Mouse (Mus musculus) macrophage (primary cell): ENCODE measurements at regions not wholly inside any gene's neighbourhood (a gene's known extent, or its start where the extent isn't known, plus 50 kb on each side); places are given as distances from the start of the nearest gene placed in this dataset.

Experiments used
- H3K27ac ChIP-seq: fragments of 350-480 bp; formaldehyde crosslinking; 2 replicates; pipeline ENCODE4 v1.9.0; 2021
- H3K36me3 ChIP-seq: fragments of 350-480 bp; formaldehyde crosslinking; 2 replicates; pipeline ENCODE4 v1.9.0; 2021; ENCODE audit errors: inconsistent target
- H3K4me3 ChIP-seq: fragments of 350-480 bp; formaldehyde crosslinking; 2 replicates; pipeline ENCODE4 v1.9.0; 2021; ENCODE audit errors: inconsistent target
- H3K79me2 ChIP-seq: fragments of 350-480 bp; formaldehyde crosslinking; 2 replicates; pipeline ENCODE4 v1.9.0; 2021; ENCODE audit errors: inconsistent target
- WGBS: methylation state at CpG from one replicate; pipeline ENCODE4 v1.1.7; 2026; ENCODE audit warnings: inconsistent platforms; ENCODE audit not compliant: missing documents; 5-methylcytosine and 5-hydroxymethylcytosine counted together

- Histone ChIP-seq H3K4me3 (no peak overlapping the region), H3K27ac (no peak overlapping the region), H3K79me2 (no peaks in the 10 kb centered on the region), H3K36me3 (no peaks in the 10 kb centered on the region)
- WGBS: 98% methylated on average over 7 of the region's 8 CpGs
Observed at GRCm38 (mm10) chr15:25557566-25557965, 64.8 kb upstream of the Myo10 start.

GRCm38 (mm10) chr15:25558240-25558639 is 64.1 kb upstream of the Myo10 start:
- no peak overlapping the region for H3K27ac ChIP-seq
- no peaks in the 10 kb centered on the region for H3K36me3 ChIP-seq
- no peaks in the 10 kb centered on the region for H3K79me2 ChIP-seq
- H3K4me3 ChIP-seq: no peak overlapping the region
- WGBS: 92% methylated on average over 7 of the region's 7 CpGs

- Histone ChIP-seq H3K27ac (no peak overlapping the region), H3K36me3 (no peaks in the 10 kb centered on the region), H3K79me2 (no peaks in the 10 kb centered on the region), H3K4me3 (no peak overlapping the region)
- 86% methylated on average over 7 of the region's 7 CpGs for WGBS
Observed at GRCm38 (mm10) chr15:25563641-25564040, 58.7 kb upstream of the Myo10 start.

- no peak overlapping the region for H3K4me3 ChIP-seq
Observed at GRCm38 (mm10) chr15:25572495-25572894, 49.8 kb upstream of the Myo10 start.

More at GRCm38 (mm10) chr15:25572495-25572894, 49.8 kb upstream of the Myo10 start:
- WGBS: 77% methylated on average over 6 of the region's 6 CpGs
- H3K79me2 ChIP-seq: no peaks in the 10 kb centered on the region
- H3K27ac ChIP-seq: no peak overlapping the region
- no peaks in the 10 kb centered on the region for H3K36me3 ChIP-seq
